Mouse (Mus musculus) brain, embryonic 14.5 days (tissue): ENCODE measurements at regions not wholly inside any gene's neighbourhood (a gene's known extent, or its start where the extent isn't known, plus 50 kb on each side); places are given as distances from the start of the nearest gene placed in this dataset.
A peak's percentile ranks its signal among the peaks of the same experiment; 100 is the strongest.
"Not testable (repeated sequence)": the region's sequence is repeated elsewhere in the genome, so short reads cannot be mapped to it uniquely, and the experiment has no call there.

Experiments
- DNase-seq: peaks from one replicate; pipeline ENCODE4 v3.0.0-alpha.2; 2011; ENCODE audit warnings: low read depth
- CTCF ChIP-seq: fragments of 200-500 bp; IDR thresholded peaks from 2 replicates; pipeline ENCODE4 v1.5.1; 2012; ENCODE audit warnings: inconsistent platforms, mild to moderate bottlenecking, moderate library complexity, borderline replicate concordance; ENCODE audit not compliant: insufficient read depth, insufficient read length; ENCODE audit errors: extremely low read depth
- POLR2A ChIP-seq: fragments of 200-500 bp; IDR thresholded peaks from 2 replicates; pipeline ENCODE4 v1.6.1; 2012; ENCODE audit warnings: mild to moderate bottlenecking, inconsistent platforms, borderline replicate concordance; ENCODE audit not compliant: poor library complexity, insufficient read depth, insufficient read length, severe bottlenecking; ENCODE audit errors: extremely low read depth

DNA sequence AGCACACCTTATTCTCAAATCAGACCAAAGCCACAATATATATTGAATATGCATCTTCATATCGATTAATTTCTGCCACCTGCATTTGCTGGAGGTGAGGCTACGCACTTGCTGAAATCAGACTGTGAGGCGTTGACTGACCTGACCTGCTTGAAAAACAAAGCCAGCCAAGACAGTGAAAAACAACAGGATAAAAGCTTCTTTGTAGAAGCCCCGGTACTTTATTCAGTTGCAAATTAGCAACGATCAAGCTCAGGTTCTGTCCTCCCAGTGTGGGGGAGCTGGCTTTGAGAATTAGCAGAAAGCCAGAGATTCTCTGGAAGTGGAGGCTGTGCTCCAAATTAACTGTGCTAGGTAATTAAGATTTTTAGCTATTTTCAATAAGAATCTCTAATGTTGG is 100.6 kb downstream of the Vmn2r79 start:
- no peak for TF ChIP-seq CTCF
- TF ChIP-seq POLR2A: no peak
- DNase-seq: no peak

- DNase-seq: not testable (repeated sequence)
These were observed 103.7 kb downstream of the Vmn2r79 start for GRCm38 (mm10) chr7:87099611-87100010.

DNA sequence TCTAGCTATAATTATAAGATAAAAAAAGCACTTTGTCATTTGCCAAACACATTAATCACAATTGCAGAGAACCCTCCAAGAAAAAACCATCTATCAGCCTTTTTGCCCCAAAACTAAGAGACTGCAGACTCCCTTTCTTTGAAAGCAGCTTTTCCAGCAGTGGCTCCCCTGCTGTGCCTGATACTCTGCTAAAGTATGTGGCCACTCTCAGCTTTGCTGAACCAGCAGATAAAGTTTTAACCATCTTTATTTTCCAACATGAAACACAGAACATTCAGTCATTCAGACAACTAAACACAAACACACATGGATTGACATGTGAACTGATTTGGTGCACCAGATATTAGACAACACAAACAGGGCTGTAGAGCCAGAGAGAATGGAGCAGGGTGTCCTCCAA is 104.5 kb downstream of the Vmn2r79 start:
- not testable (repeated sequence) for DNase-seq

- DNase-seq: not testable (repeated sequence)
These were observed 105.4 kb downstream of the Vmn2r79 start for GRCm38 (mm10) chr7:87101281-87101680.

- TF ChIP-seq CTCF (peak; percentile 35; the same call in 1 of the 2 replicates), POLR2A (no peak)
- peak; percentile 93 for DNase-seq
These were observed 114.5 kb downstream of the Vmn2r79 start for GRCm38 (mm10) chr7:87110312-87110984.

- no peak for TF ChIP-seq CTCF
- no peak for TF ChIP-seq POLR2A
- DNase-seq: peak; percentile 62
These were observed 115.1 kb downstream of the Vmn2r79 start for GRCm38 (mm10) chr7:87110985-87111372.

DNA sequence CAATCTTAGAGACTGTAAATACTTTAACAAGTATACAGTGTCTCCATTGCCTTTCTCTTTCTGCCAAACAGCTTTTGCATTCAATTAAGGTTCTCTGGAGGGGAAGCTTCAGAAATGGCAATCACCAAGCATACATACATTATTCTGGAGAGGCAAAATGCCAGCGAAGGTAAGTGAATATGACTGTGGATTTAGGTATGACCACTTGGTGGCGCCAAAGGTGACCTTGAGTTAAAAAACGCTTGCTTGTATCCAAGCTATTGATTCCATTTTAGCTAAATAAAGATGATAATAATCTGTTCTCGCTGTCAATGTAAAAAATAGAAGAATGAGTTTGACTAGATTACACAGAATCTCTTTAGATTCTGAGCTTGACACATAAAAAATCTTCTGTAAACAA is 117.7 kb downstream of the Vmn2r79 start:
- DNase-seq: peak; percentile 91
- TF ChIP-seq POLR2A (no peak), CTCF (peak; percentile 68; the same call in 1 of the 2 replicates)

DNA sequence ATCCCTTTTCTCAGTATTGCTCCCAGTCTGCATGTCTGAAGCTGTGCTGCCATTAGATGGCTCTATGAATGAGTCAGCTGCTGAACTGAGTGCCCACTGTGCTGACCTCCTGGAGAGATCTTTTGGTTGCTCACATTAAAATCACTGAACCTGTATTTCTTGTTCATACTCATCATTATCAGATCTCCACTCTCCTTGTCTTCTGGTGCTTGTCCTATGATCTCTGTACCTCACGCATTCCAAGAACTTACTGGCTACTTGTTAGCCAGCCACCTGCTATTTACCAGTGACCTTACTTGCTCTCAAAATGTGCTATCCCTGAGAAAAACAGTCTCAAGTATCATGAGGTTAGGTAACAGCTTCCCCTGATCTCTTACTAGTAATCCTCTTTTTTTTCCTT is 123.4 kb upstream of the Nox4 start:
- DNase-seq: no peak
- TF ChIP-seq POLR2A (no peak), CTCF (no peak)

DNA sequence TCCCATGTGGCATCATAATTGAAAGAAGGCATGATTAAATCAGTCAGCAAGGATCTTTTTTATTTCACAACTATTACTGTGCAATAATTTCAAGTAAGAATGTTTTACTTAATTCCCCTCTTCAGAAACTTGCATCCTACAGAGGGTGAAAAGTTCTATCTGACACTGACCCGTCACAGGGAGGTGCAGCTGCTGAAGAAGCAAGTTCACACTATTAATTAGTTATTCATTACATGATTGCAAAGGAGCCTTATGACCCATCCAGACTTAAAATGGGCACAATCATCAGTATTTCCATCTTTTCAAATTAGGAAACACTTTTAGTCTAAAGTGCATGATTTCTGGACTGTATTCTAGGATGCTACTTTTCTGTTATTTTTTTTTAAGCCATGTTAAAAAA is 100.0 kb upstream of the Nox4 start:
- DNase-seq: no peak
- TF ChIP-seq CTCF (no peak), POLR2A (no peak)

DNA sequence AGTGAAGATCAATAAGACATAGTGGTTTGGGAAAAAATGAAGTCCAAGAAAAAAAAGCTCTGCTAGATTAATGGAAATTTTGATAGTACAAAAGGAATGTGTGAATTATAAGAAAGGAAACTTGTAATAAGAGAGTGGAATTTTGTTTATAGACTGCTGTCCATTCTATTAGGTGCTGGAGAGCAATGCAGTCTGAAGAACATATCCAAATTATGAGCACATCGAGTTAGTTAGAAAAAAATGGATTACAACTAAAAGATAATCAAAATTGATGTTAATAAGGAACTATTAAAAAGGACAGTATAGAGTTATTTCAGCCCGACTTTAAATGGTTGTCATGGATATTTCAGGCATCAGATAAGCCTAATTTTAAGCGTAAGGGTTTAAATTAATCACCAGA is 98.2 kb upstream of the Nox4 start:
- TF ChIP-seq CTCF: no peak
- no peak for TF ChIP-seq POLR2A
- no peak for DNase-seq

DNA sequence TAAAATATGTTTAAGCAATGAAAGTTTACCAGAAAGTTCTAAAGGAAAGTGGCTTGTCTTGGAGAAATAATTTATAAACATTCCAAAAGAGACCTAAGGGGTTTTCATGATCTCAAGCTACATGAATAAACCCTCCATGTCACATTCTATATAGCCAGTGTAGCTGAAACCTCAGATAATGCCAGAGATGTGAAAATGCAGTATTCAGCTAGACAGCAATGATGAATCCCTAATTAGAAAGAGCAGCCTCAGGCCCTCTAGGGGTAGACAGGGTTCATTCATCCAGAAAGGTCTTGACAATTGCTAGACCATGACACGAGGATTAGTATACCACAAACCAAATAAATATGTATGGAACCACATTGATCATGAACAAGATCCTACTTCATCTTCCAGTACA is 97.2 kb upstream of the Nox4 start:
- TF ChIP-seq POLR2A: no peak
- TF ChIP-seq CTCF: no peak
- DNase-seq: no peak

DNA sequence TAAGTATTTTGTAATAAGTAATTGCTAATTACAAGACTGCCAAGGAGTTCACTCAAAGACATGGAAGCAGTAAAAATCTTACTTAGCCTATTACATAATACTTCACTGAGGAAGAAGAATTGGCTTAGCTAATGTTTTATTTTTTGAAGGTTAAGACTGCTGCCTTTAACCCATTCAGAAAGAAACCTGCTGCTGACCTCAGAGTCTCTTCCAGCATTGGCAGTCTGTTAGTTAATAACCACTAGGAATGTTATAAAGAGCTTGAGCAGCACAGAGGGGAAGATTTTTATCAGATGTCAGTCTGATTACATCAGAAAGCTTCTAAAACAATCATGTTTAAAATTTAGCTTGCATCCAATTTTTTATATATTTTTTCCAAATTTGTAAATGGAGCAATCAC is 94.9 kb upstream of the Nox4 start:
- TF ChIP-seq POLR2A: no peak
- no peak for TF ChIP-seq CTCF
- DNase-seq: no peak

- TF ChIP-seq CTCF (no peak), POLR2A (no peak)
- peak; percentile 71 for DNase-seq
These were observed 59.3 kb upstream of the Nox4 start for GRCm38 (mm10) chr7:87186443-87187153.

DNA sequence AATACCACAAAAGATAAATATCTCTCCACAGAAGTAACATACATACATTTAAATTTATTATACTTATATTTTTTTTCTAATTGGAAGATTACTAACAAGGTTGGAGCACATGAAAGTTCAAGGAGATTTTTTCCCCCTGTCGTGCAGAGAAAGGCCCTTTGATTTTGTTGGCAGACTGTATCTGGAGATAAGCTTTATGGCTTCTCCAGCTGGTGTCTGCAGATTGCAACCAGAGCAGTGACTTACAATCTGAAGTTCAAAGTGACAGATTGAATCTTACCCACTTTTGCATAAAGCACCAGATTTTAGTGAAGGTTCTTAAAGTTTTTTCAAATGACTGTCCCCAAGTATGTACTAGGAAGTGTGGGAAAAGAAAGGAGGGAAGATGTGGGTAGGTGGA is 50.2 kb upstream of the Nox4 start:
- TF ChIP-seq CTCF (no peak), POLR2A (no peak)
- no peak for DNase-seq
